Mouse (Mus musculus) midbrain, postnatal 0 days (tissue): ENCODE results near the gene Pias1. TPM values are rescaled to one million over a fixed set of nuclear protein-coding genes. Genes with fewer than 3 reads are reported as not detected.
A peak's percentile ranks its signal among the peaks of the same experiment; 100 is the strongest.

Source experiments
- ATAC-seq: fragments of 200-750 bp; cut with Nextera tagmentation; 2 replicates; pipeline ENCODE4 v1.8.0; 2017; ENCODE audit warnings: moderate number of reproducible peaks, mild to moderate bottlenecking, moderate TSS enrichment, moderate library complexity; ENCODE audit not compliant: low FRiP score
- DNase-seq: peaks from one replicate; pipeline ENCODE4 v3.0.0-alpha.2; 2015; ENCODE audit warnings: low spot score
- H3K27ac ChIP-seq: fragments of 300-500 bp; sonication (generic); 2 replicates; pipeline ENCODE4 v1.5.1; 2014; ENCODE audit warnings: low read depth, mild to moderate bottlenecking, low read length, mixed read lengths
- H3K27me3 ChIP-seq: fragments of 300-500 bp; sonication (generic); 2 replicates; pipeline ENCODE4 v1.6.1; 2014; ENCODE audit warnings: low read length, control low read depth, mixed read lengths; ENCODE audit not compliant: insufficient read depth
- H3K36me3 ChIP-seq: fragments of 300-500 bp; sonication (generic); 2 replicates; pipeline ENCODE4 v1.6.1; 2014; ENCODE audit warnings: low read length, control low read depth, mixed read lengths; ENCODE audit not compliant: insufficient read depth
- H3K4me1 ChIP-seq: fragments of 300-500 bp; sonication (generic); 2 replicates; pipeline ENCODE4 v1.6.1; 2014; ENCODE audit warnings: mild to moderate bottlenecking, control low read depth, antibody characterized with exemption, low read length, mixed read lengths; ENCODE audit not compliant: insufficient read depth
- H3K4me2 ChIP-seq: fragments of 300-500 bp; sonication (generic); 2 replicates; pipeline ENCODE4 v1.6.1; 2014; ENCODE audit warnings: low read depth, mild to moderate bottlenecking, low read length, mixed read lengths; ENCODE audit not compliant: poor library complexity, severe bottlenecking
- H3K4me3 ChIP-seq: fragments of 300-500 bp; sonication (generic); 2 replicates; pipeline ENCODE4 v1.5.1; 2014; ENCODE audit warnings: low read depth, mild to moderate bottlenecking, low read length, moderate library complexity
- H3K9ac ChIP-seq: fragments of 300-500 bp; sonication (generic); replicated peaks from 2 replicates; pipeline ENCODE4 v1.6.1; 2014; ENCODE audit warnings: mild to moderate bottlenecking, low read length, moderate library complexity, mixed read lengths; ENCODE audit not compliant: poor library complexity, severe bottlenecking
- H3K9me3 ChIP-seq: fragments of 300-500 bp; sonication (generic); 2 replicates; pipeline ENCODE4 v1.6.1; 2016; ENCODE audit warnings: low read length, control low read depth
- CTCF ChIP-seq: IDR thresholded peaks from 2 replicates; pipeline ENCODE4 v1.5.1; 2016; ENCODE audit warnings: antibody characterized with exemption, mild to moderate bottlenecking
- WGBS: fragments of 180-500 bp; shearing (Covaris S2); extraction: QIAGEN DNeasy Blood & Tissue Kit; methylation state at CpG from one replicate; pipeline ENCODE4 v1.1.7; 2014; 5-methylcytosine and 5-hydroxymethylcytosine counted together
- polyA plus RNA-seq: library from polyadenylated mRNA; unstranded; fragments of >200 nt; fragmentation: Nextera tagmentation; extraction: Ambion mirVana; gene quantifications from 2 replicates; pipeline ENCODE4 v1.2.1, GENCODE M21; 2015
- total RNA-seq: library from RNA; depleted of rRNA; stranded (reverse); fragments of >200 nt; gene quantifications from 2 replicates; pipeline ENCODE4 v1.2.3, GENCODE M21; 2014; rRNA removed

Gene Pias1
- total and polyA plus RNA-seq, 2 experiments from 2014 or later: 38.5 to 50.5 TPM

- Histone ChIP-seq H3K36me3 (no peaks in the 10 kb centered on the region), H3K4me1 (peaks cover 3% of the 10 kb centered on the region; the same call in 1 of the 2 replicates), H3K4me3 (no peak overlapping the region), H3K27ac (no peak overlapping the region), H3K9ac (no peak overlapping the region), H3K9me3 (no peaks in the 10 kb centered on the region), H3K4me2 (no peak overlapping the region), H3K27me3 (no peaks in the 10 kb centered on the region)
- 50% methylated on average over 3 of the region's 3 CpGs for WGBS
- TF ChIP-seq CTCF: no peak
- no peak for DNase-seq
- no peak for ATAC-seq
Observed at GRCm38 (mm10) chr9:62837611-62838010, 150.1 kb downstream of the Pias1 start.

GRCm38 (mm10) chr9:62835705-62836446, 151.8 kb downstream of the Pias1 start:
- WGBS: 39% methylated on average over 4 of the region's 4 CpGs
- DNase-seq: no peak

GRCm38 (mm10) chr9:62834906-62835305, 152.8 kb downstream of the Pias1 start:
- no peak for TF ChIP-seq CTCF
- no peak for ATAC-seq
- Histone ChIP-seq H3K9ac (no peak overlapping the region), H3K27me3 (no peaks in the 10 kb centered on the region), H3K4me3 (no peak overlapping the region), H3K9me3 (no peaks in the 10 kb centered on the region), H3K4me1 (peaks cover 3% of the 10 kb centered on the region; the same call in 1 of the 2 replicates), H3K4me2 (no peak overlapping the region), H3K27ac (no peak overlapping the region), H3K36me3 (no peaks in the 10 kb centered on the region)
- DNase-seq: no peak
- WGBS: 88% methylated on average over 5 of the region's 5 CpGs

More at GRCm38 (mm10) chr9:62835705-62836446, 151.8 kb downstream of the Pias1 start:
- no peak for ATAC-seq
- peak; percentile 35 for TF ChIP-seq CTCF
- Histone ChIP-seq H3K36me3 (no peaks in the 10 kb centered on the region), H3K27me3 (no peaks in the 10 kb centered on the region), H3K9ac (no peak overlapping the region), H3K4me1 (peaks cover 3% of the 10 kb centered on the region; the same call in 1 of the 2 replicates), H3K4me2 (no peak overlapping the region), H3K4me3 (no peak overlapping the region), H3K9me3 (no peaks in the 10 kb centered on the region), H3K27ac (no peak overlapping the region)

- no peaks in the 10 kb centered on the region for H3K9me3 ChIP-seq
- no peak for TF ChIP-seq CTCF
- ATAC-seq: no peak
- no peak overlapping the region for H3K27ac ChIP-seq
- no peak for DNase-seq
- 79% methylated on average over 6 of the region's 6 CpGs for WGBS
- no peaks in the 10 kb centered on the region for H3K36me3 ChIP-seq
- no peak overlapping the region for H3K4me3 ChIP-seq
- no peaks in the 10 kb centered on the region for H3K27me3 ChIP-seq
- H3K9ac ChIP-seq: no peak overlapping the region
- no peak overlapping the region for H3K4me2 ChIP-seq
- H3K4me1 ChIP-seq: peaks cover 3% of the 10 kb centered on the region; the same call in 1 of the 2 replicates
Observed at GRCm38 (mm10) chr9:62829877-62830276, 157.8 kb downstream of the Pias1 start.

- peaks cover 3% of the 10 kb centered on the region; the same call in 1 of the 2 replicates for H3K4me1 ChIP-seq
- no peaks in the 10 kb centered on the region for H3K36me3 ChIP-seq
- WGBS: under 1% methylated on average over 23 of the region's 23 CpGs
- DNase-seq (peak; percentile 97), ATAC-seq (peak; percentile 92)
- H3K4me2 ChIP-seq: peak overlapping the region; percentile 48
- no peaks in the 10 kb centered on the region for H3K9me3 ChIP-seq
- peak; percentile 97 for TF ChIP-seq CTCF
- H3K27me3 ChIP-seq: no peaks in the 10 kb centered on the region
- H3K27ac ChIP-seq: peak overlapping the region; percentile 52; the same call in 1 of the 2 replicates
- peak overlapping the region; percentile 29 for H3K4me3 ChIP-seq
- H3K9ac ChIP-seq: no peak overlapping the region
Observed at GRCm38 (mm10) chr9:62828662-62829086, 159.1 kb downstream of the Pias1 start.

Other genes with a start within 250 kb of the Pias1 start
- 193 and 233 TPM in 2 replicates for gene Fem1b, start 176.0 kb downstream of the Pias1 start, total RNA-seq
- gene Fem1b, start 176.0 kb downstream of the Pias1 start, polyA plus RNA-seq: 36.5 and 42.0 TPM in 2 replicates
- gene Cln6, start 149.1 kb downstream of the Pias1 start, total RNA-seq: 13.2 and 14.2 TPM in 2 replicates
- gene Cln6, start 149.1 kb downstream of the Pias1 start, polyA plus RNA-seq: 7.3 and 7.4 TPM in 2 replicates
- gene Calml4, start 129.8 kb downstream of the Pias1 start, total RNA-seq: 3.2 TPM in 2 replicates
- 4.9 and 5.1 TPM in 2 replicates for gene Calml4, start 129.8 kb downstream of the Pias1 start, polyA plus RNA-seq
- 1.2 and 5.5 TPM in 2 replicates for gene Skor1, start 161.0 kb upstream of the Pias1 start, total RNA-seq
- gene Skor1, start 161.0 kb upstream of the Pias1 start, polyA plus RNA-seq: 0.07 and 0.26 TPM in 2 replicates